Mouse (Mus musculus) liver, embryonic 14.5 days (tissue): ENCODE measurements around the gene Pnpla2.

Experiments used
- CTCF ChIP-seq: IDR thresholded peaks from 2 replicates; pipeline ENCODE4 v1.5.1; 2016; ENCODE audit warnings: antibody characterized with exemption, low read depth, control low read depth
- EP300 ChIP-seq: IDR thresholded peaks from 2 replicates; pipeline ENCODE4 v1.6.1; 2016; ENCODE audit warnings: antibody characterized with exemption, low read depth

GRCm38 (mm10) chr7:141486239-141486638, 31.2 kb downstream of the Pnpla2 start:
- TF ChIP-seq CTCF (no peak), EP300 (no peak)
